Mouse (Mus musculus) cerebellum, adult 11 months (tissue): Measurements from ENCODE around the gene Vmn2r54.
"Not testable (repeated sequence)": the region's sequence is repeated elsewhere in the genome, so short reads cannot be mapped to it uniquely, and the experiment has no call there.

ENCODE experiments used
- DNase-seq: peaks from one replicate; pipeline ENCODE4 v3.0.0; 2022

The Vmn2r54 gene

DNA sequence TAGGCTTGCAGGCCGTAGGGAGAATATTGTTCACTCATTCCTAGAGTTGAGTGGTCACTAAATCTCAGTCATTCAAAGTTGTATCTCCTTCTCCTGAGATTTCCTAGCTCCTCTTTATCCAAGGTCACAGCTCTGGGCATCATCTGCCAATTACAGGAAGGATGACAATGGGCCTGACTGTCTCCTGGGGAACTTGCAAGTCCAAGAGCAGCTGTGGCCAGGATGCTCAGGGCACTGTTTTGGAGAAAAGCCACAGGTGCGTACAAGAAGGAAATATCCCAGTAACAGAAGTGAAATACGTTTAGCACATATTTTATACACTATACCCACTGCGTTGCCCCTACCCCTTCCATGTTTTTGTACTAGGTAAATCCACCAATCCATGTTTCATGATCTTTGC lies at the start of gene Vmn2r54:
Gene Vmn2r54 (minus strand): TSS at position 101 of the 400 bp plus-strand sequence.
- DNase-seq, result not testable (repeated sequence)

DNA sequence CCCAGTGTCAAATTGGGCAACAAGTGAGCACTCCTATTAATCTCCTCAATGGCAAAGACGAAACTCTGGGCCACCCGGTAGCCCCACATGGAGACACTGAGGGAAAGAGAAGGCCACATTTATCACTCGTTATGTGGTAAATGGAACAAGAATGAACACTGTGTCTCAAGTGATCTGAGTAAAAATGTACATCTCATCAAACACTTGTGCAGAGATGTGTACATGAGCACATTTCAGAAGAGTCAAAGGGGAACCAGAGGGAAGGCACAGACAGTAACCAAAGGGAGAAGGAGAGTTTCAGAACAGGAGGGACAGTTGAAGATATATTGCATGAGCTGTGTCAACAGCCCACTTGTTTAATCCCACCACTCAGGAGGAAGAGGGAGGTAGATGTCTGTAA lies 44.8 kb upstream of the Vmn2r54 start, which contains the start of gene Vmn2r55:
Gene Vmn2r55 (minus strand): TSS at position 101 of the 400 bp plus-strand sequence.
- DNase-seq, result not testable (repeated sequence)

DNA sequence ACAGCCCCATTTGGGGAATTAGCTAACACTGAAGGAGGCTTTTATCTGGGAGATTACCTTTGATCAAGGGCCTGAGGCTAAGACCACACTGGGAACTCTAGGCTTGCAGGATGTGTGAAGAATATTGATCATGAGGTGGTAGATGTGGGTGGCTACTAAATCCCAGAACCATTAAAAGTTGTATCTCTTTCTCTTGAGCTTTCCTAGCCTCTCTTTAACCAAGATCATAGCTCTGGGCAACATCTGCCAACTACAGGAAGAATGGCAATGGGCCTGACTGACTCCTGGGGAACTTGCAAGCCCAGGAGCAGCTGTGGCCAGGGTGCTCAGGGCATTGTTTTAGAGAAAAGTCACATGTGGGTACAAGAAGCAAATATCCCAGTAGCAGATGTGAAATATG lies 31.4 kb downstream of the Vmn2r54 start, which contains the start of gene Vmn2r53:
Gene Vmn2r53 (minus strand): TSS at position 101 of the 400 bp plus-strand sequence.
- DNase-seq, result no peak
